Mouse (Mus musculus) erythroblast, embryonic 14.5 days (primary cell): ENCODE measurements around the gene Abcg8.

Source experiments
- GATA1 ChIP-seq: IDR thresholded peaks from 2 replicates; pipeline ENCODE4 v1.6.1; 2012; ENCODE audit warnings: low read length, inconsistent platforms, mixed read lengths
- TAL1 ChIP-seq: IDR thresholded peaks from 3 replicates; pipeline ENCODE4 v1.6.1; 2012; ENCODE audit warnings: low read length, inconsistent platforms, mixed read lengths

DNA sequence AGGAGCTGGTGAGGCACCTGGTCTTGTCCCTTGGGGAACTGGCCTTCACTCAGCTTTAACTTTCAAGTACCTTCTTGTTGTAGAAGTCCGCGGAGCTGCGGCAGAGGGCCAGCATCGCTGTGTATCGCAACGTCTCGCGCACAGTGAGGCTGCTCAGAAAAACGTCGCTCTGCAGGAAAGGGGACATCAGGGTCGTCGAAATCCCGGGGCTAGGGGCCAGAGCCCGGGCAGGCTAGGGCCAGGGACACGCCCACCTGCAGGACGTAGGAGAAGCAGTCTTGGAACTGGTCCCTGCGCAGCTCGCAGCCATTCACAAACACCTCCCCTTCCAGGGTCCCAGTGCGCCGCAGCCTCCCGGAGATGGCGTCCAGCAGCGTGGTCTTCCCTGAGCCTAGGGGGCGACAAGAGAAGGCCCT, at the start of gene Abcg8:
- no peak for TF ChIP-seq TAL1
- no peak for TF ChIP-seq GATA1
